Mouse (Mus musculus) liver, postnatal 0 days (tissue): ENCODE measurements around the gene Crybg3. TPM values are rescaled to one million over a fixed set of nuclear protein-coding genes. Genes with fewer than 3 reads are reported as not detected.
"Not testable (repeated sequence)": the region's sequence is repeated elsewhere in the genome, so short reads cannot be mapped to it uniquely, and the experiment has no call there.

ENCODE experiments used
- ATAC-seq: fragments of 200-750 bp; cut with Nextera tagmentation; 2 replicates; pipeline ENCODE4 v1.8.0; 2017; ENCODE audit warnings: mild to moderate bottlenecking, moderate library complexity
- DNase-seq: peaks from one replicate; pipeline ENCODE4 v3.0.0-alpha.2; 2016
- H3K27ac ChIP-seq: fragments of 300-500 bp; sonication (generic); 2 replicates; pipeline ENCODE4 v1.5.1; 2014; ENCODE audit warnings: antibody characterized with exemption, moderate library complexity, mild to moderate bottlenecking, low read depth
- H3K27me3 ChIP-seq: fragments of 300-500 bp; sonication (generic); 2 replicates; pipeline ENCODE4 v1.6.1; 2014; ENCODE audit warnings: low read length, control low read depth, mixed read lengths; ENCODE audit not compliant: insufficient read depth
- H3K36me3 ChIP-seq: fragments of 300-500 bp; sonication (generic); replicated peaks from 2 replicates; pipeline ENCODE4 v1.6.1; 2014; ENCODE audit warnings: mild to moderate bottlenecking, control low read depth, low read length, moderate library complexity, mixed read lengths; ENCODE audit not compliant: insufficient read depth
- H3K4me1 ChIP-seq: fragments of 300-500 bp; sonication (generic); 2 replicates; pipeline ENCODE4 v1.6.1; 2014; ENCODE audit warnings: antibody characterized with exemption, mild to moderate bottlenecking, control low read depth; ENCODE audit not compliant: insufficient read depth
- H3K4me2 ChIP-seq: fragments of 300-500 bp; sonication (generic); 2 replicates; pipeline ENCODE4 v1.6.1; 2014; ENCODE audit warnings: low read depth, mild to moderate bottlenecking, low read length, moderate library complexity, mixed read lengths
- H3K4me3 ChIP-seq: fragments of 300-500 bp; sonication (generic); 2 replicates; pipeline ENCODE4 v1.5.1; 2014; ENCODE audit warnings: low read depth, low read length
- H3K9ac ChIP-seq: fragments of 300-500 bp; sonication (generic); replicated peaks from 2 replicates; pipeline ENCODE4 v1.6.1; 2014; ENCODE audit warnings: mild to moderate bottlenecking, moderate library complexity
- H3K9me3 ChIP-seq: fragments of 300-500 bp; sonication (generic); 2 replicates; pipeline ENCODE4 v1.6.1; 2016; ENCODE audit warnings: mild to moderate bottlenecking, control low read depth, low read length, mixed read lengths
- CTCF ChIP-seq: sonication (generic); IDR thresholded peaks from 2 replicates; pipeline ENCODE4 v1.5.1; 2016; ENCODE audit warnings: antibody characterized with exemption, low read depth
- EP300 ChIP-seq: IDR thresholded peaks from 2 replicates; pipeline ENCODE4 v1.6.1; 2016; ENCODE audit warnings: antibody characterized with exemption, low read depth, mild to moderate bottlenecking
- WGBS: fragments of 180-500 bp; shearing (Covaris S2); extraction: QIAGEN DNeasy Blood & Tissue Kit; methylation state at CpG from one replicate; pipeline ENCODE4 v1.1.7; 2014; ENCODE audit not compliant: insufficient replicate concordance; 5-methylcytosine and 5-hydroxymethylcytosine counted together
- polyA plus RNA-seq: library from polyadenylated mRNA; unstranded; fragments of >200 nt; fragmentation: Nextera tagmentation; extraction: Ambion mirVana; gene quantifications from 2 replicates; pipeline ENCODE4 v1.2.1, GENCODE M21; 2015

Crybg3 gene
- polyA plus RNA-seq, 1 experiment from 2014 or later = 1.0 TPM

GRCm38 (mm10) chr16:59463973-59464372 lies 136.8 kb downstream of the Crybg3 start:
- no peak overlapping the region for H3K9ac ChIP-seq
- H3K27ac ChIP-seq = no peak overlapping the region
- H3K27me3 ChIP-seq = no peaks in the 10 kb centered on the region
- WGBS = 88% methylated on average over 6 of the region's 6 CpGs
- ATAC-seq (no peak), DNase-seq (no peak)
- TF ChIP-seq CTCF (no peak), EP300 (no peak)
- H3K4me3 ChIP-seq = no peak overlapping the region
- H3K9me3 ChIP-seq = no peaks in the 10 kb centered on the region
- no peaks in the 10 kb centered on the region for H3K4me1 ChIP-seq
- H3K4me2 ChIP-seq = no peak overlapping the region
- no peaks in the 10 kb centered on the region for H3K36me3 ChIP-seq

- Histone ChIP-seq H3K36me3 (no peaks in the 10 kb centered on the region), H3K9me3 (no peaks in the 10 kb centered on the region), H3K9ac (no peak overlapping the region), H3K27ac (no peak overlapping the region), H3K4me3 (no peak overlapping the region), H3K27me3 (no peaks in the 10 kb centered on the region), H3K4me2 (no peak overlapping the region), H3K4me1 (no peaks in the 10 kb centered on the region)
- DNase-seq (no peak), ATAC-seq (no peak)
- TF ChIP-seq EP300 = no peak
- no peak for TF ChIP-seq CTCF
- 70% methylated on average over 4 of the region's 4 CpGs for WGBS
These were observed 137.2 kb downstream of the Crybg3 start for GRCm38 (mm10) chr16:59463567-59463966.

GRCm38 (mm10) chr16:59459259-59459861 lies 141.4 kb downstream of the Crybg3 start:
- ATAC-seq = peak; percentile 87
- H3K4me1 ChIP-seq, H3K27ac ChIP-seq, H3K9me3 ChIP-seq, H3K36me3 ChIP-seq, H3K4me2 ChIP-seq, H3K9ac ChIP-seq, H3K27me3 ChIP-seq, H3K4me3 ChIP-seq: not testable (repeated sequence)
- DNase-seq = peak; percentile 16
- 47% methylated on average over 5 of the region's 5 CpGs for WGBS

GRCm38 (mm10) chr16:59451813-59452212 lies 149.0 kb downstream of the Crybg3 start:
- TF ChIP-seq EP300 (no peak), CTCF (no peak)
- H3K27ac ChIP-seq = no peak overlapping the region
- no peak for ATAC-seq
- no peak overlapping the region for H3K4me2 ChIP-seq
- H3K36me3 ChIP-seq = no peaks in the 10 kb centered on the region
- no peaks in the 10 kb centered on the region for H3K4me1 ChIP-seq
- 60% methylated on average over 5 of the region's 5 CpGs for WGBS
- H3K27me3 ChIP-seq = no peaks in the 10 kb centered on the region
- no peak overlapping the region for H3K4me3 ChIP-seq
- no peak for DNase-seq
- H3K9ac ChIP-seq = no peak overlapping the region
- no peaks in the 10 kb centered on the region for H3K9me3 ChIP-seq

GRCm38 (mm10) chr16:59449092-59449491 lies 151.7 kb downstream of the Crybg3 start:
- Histone ChIP-seq H3K4me3 (no peak overlapping the region), H3K36me3 (no peaks in the 10 kb centered on the region), H3K9ac (no peak overlapping the region), H3K4me2 (no peak overlapping the region), H3K9me3 (no peaks in the 10 kb centered on the region), H3K4me1 (no peaks in the 10 kb centered on the region), H3K27me3 (no peaks in the 10 kb centered on the region), H3K27ac (no peak overlapping the region)
- DNase-seq = no peak
- no peak for ATAC-seq
- no peak for TF ChIP-seq EP300
- peak; percentile 21; the same call in 1 of the 2 replicates for TF ChIP-seq CTCF

GRCm38 (mm10) chr16:59448181-59448580 lies 152.6 kb downstream of the Crybg3 start:
- no peak overlapping the region for H3K9ac ChIP-seq
- no peak overlapping the region for H3K4me3 ChIP-seq
- WGBS = 56% methylated on average over 1 of the region's 1 CpGs
- H3K27ac ChIP-seq = no peak overlapping the region
- H3K4me1 ChIP-seq = no peaks in the 10 kb centered on the region
- ATAC-seq = no peak
- TF ChIP-seq EP300 = no peak
- TF ChIP-seq CTCF = no peak
- H3K27me3 ChIP-seq = no peaks in the 10 kb centered on the region
- no peaks in the 10 kb centered on the region for H3K9me3 ChIP-seq
- no peaks in the 10 kb centered on the region for H3K36me3 ChIP-seq
- no peak overlapping the region for H3K4me2 ChIP-seq
- no peak for DNase-seq
